Mouse (Mus musculus) forebrain, postnatal 0 days (tissue): ENCODE data around the gene Tpcn2. TPM values are rescaled to one million over a fixed set of nuclear protein-coding genes. Genes with fewer than 3 reads are reported as not detected.

ENCODE experiments used
- ATAC-seq: fragments of 200-750 bp; cut with Nextera tagmentation; 2 replicates; pipeline ENCODE4 v1.8.0; 2017; ENCODE audit warnings: mild to moderate bottlenecking, moderate library complexity
- DNase-seq: peaks from one replicate; pipeline ENCODE4 v3.0.0-alpha.2; 2015
- H3K27ac ChIP-seq: fragments of 300-500 bp; sonication (generic); 2 replicates; pipeline ENCODE4 v1.5.1; 2014; ENCODE audit warnings: low read depth, mild to moderate bottlenecking, antibody characterized with exemption, low read length, moderate library complexity, mixed read lengths
- H3K27me3 ChIP-seq: fragments of 300-500 bp; sonication (generic); 2 replicates; pipeline ENCODE4 v1.6.1; 2014; ENCODE audit warnings: mild to moderate bottlenecking, low read length, mixed read lengths; ENCODE audit not compliant: insufficient read depth
- H3K36me3 ChIP-seq: fragments of 300-500 bp; sonication (generic); 2 replicates; pipeline ENCODE4 v1.6.1; 2014; ENCODE audit warnings: mild to moderate bottlenecking, moderate library complexity; ENCODE audit not compliant: insufficient read depth
- H3K4me1 ChIP-seq: fragments of 300-500 bp; sonication (generic); 2 replicates; pipeline ENCODE4 v1.6.1; 2014; ENCODE audit warnings: antibody characterized with exemption; ENCODE audit not compliant: insufficient read depth
- H3K4me2 ChIP-seq: fragments of 300-500 bp; sonication (generic); 2 replicates; pipeline ENCODE4 v1.6.1; 2014; ENCODE audit warnings: low read depth, mild to moderate bottlenecking, moderate library complexity
- H3K4me3 ChIP-seq: fragments of 300-500 bp; sonication (generic); 2 replicates; pipeline ENCODE4 v1.5.1; 2014; ENCODE audit warnings: low read depth, low read length, mixed read lengths
- H3K9ac ChIP-seq: fragments of 300-500 bp; sonication (generic); 2 replicates; pipeline ENCODE4 v1.6.1; 2014; ENCODE audit warnings: mild to moderate bottlenecking
- H3K9me3 ChIP-seq: fragments of 300-500 bp; sonication (generic); 2 replicates; pipeline ENCODE4 v1.6.1; 2016; ENCODE audit warnings: low read length
- CTCF ChIP-seq: sonication (generic); IDR thresholded peaks from 2 replicates; pipeline ENCODE4 v1.5.1; 2016; ENCODE audit warnings: antibody characterized with exemption, control low read depth, low read depth
- WGBS: fragments of 180-500 bp; shearing (Covaris S2); extraction: QIAGEN DNeasy Blood & Tissue Kit; methylation state at CpG from one replicate; pipeline ENCODE4 v1.1.7; 2014; 5-methylcytosine and 5-hydroxymethylcytosine counted together
- polyA plus RNA-seq: library from polyadenylated mRNA; unstranded; fragments of >200 nt; fragmentation: Nextera tagmentation; extraction: Ambion mirVana; gene quantifications from 2 replicates; pipeline ENCODE4 v1.2.1, GENCODE M21; 2015
- total RNA-seq: library from RNA; depleted of rRNA; stranded (reverse); fragments of >200 nt; gene quantifications from 2 replicates; pipeline ENCODE4 v1.2.3, GENCODE M21; 2014

Gene Tpcn2
- total and polyA plus RNA-seq, 2 experiments from 2014 or later, result 1.3 to 2.5 TPM

- no peaks in the 10 kb centered on the region for H3K27me3 ChIP-seq
- no peaks in the 10 kb centered on the region for H3K4me1 ChIP-seq
- no peak for TF ChIP-seq CTCF
- H3K36me3 ChIP-seq, result no peaks in the 10 kb centered on the region
- DNase-seq (no peak), ATAC-seq (no peak)
- no peak overlapping the region for H3K4me2 ChIP-seq
- H3K27ac ChIP-seq, result no peak overlapping the region
- no peaks in the 10 kb centered on the region for H3K9me3 ChIP-seq
- H3K4me3 ChIP-seq, result no peak overlapping the region
- no peak overlapping the region for H3K9ac ChIP-seq
- 83% methylated on average over 1 of the region's 1 CpGs for WGBS
Measured at GRCm38 (mm10) chr7:145154066-145154465, 129.7 kb downstream of the Tpcn2 start.

DNA sequence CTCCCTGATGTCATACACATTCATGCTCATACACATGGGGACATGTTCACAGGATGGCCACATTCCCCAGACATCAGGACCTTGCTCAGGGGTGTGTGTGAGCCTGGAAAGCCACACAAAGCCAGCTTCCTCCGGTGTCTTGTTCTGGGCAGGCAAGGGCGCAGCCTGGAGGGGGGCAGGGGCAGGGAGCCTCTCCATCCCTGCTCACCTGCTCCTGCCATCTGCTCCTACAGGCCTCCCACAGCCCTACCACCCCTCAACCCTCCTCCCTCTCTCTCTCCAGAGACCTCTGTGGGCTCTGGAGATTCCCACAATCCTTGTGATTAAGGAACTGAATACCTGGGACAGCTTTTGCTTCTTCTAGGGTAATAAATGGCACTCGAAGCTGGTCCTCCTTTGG is 132.0 kb downstream of the Tpcn2 start:
- 87% methylated on average over 3 of the region's 3 CpGs for WGBS
- no peaks in the 10 kb centered on the region for H3K36me3 ChIP-seq
- H3K9ac ChIP-seq, result no peak overlapping the region

GRCm38 (mm10) chr7:145148902-145149301 is 134.9 kb downstream of the Tpcn2 start:
- TF ChIP-seq CTCF, result no peak
- DNase-seq, result no peak
- WGBS, result 94% methylated on average over 4 of the region's 4 CpGs
- Histone ChIP-seq H3K27me3 (no peaks in the 10 kb centered on the region), H3K27ac (no peak overlapping the region), H3K4me1 (no peaks in the 10 kb centered on the region), H3K4me2 (no peak overlapping the region), H3K9ac (no peak overlapping the region), H3K9me3 (no peaks in the 10 kb centered on the region), H3K4me3 (no peak overlapping the region), H3K36me3 (no peaks in the 10 kb centered on the region)
- ATAC-seq, result no peak

More for the DNA sequence above, 132.0 kb downstream of the Tpcn2 start:
- H3K27ac ChIP-seq, result no peak overlapping the region
- no peak for DNase-seq
- no peak for ATAC-seq
- H3K27me3 ChIP-seq, result no peaks in the 10 kb centered on the region
- H3K4me3 ChIP-seq, result no peak overlapping the region
- TF ChIP-seq CTCF, result no peak
- H3K4me1 ChIP-seq, result no peaks in the 10 kb centered on the region
- no peaks in the 10 kb centered on the region for H3K9me3 ChIP-seq
- no peak overlapping the region for H3K4me2 ChIP-seq

- TF ChIP-seq CTCF, result no peak
- Histone ChIP-seq H3K27ac (no peak overlapping the region), H3K9me3 (no peaks in the 10 kb centered on the region), H3K4me2 (no peak overlapping the region), H3K9ac (no peak overlapping the region), H3K4me3 (no peak overlapping the region), H3K27me3 (no peaks in the 10 kb centered on the region), H3K36me3 (no peaks in the 10 kb centered on the region), H3K4me1 (no peaks in the 10 kb centered on the region)
- WGBS, result 87% methylated on average over 5 of the region's 5 CpGs
- ATAC-seq (no peak), DNase-seq (no peak)
Measured at GRCm38 (mm10) chr7:145147973-145148698, 135.7 kb downstream of the Tpcn2 start.

GRCm38 (mm10) chr7:145146252-145146930 is 137.4 kb downstream of the Tpcn2 start:
- no peak for TF ChIP-seq CTCF
- ATAC-seq, result no peak

GRCm38 (mm10) chr7:145143502-145144070 is 140.2 kb downstream of the Tpcn2 start:
- WGBS, result 74% methylated on average over 3 of the region's 3 CpGs
- H3K9ac ChIP-seq, result no peak overlapping the region
- H3K4me2 ChIP-seq, result no peak overlapping the region
- H3K36me3 ChIP-seq, result no peaks in the 10 kb centered on the region
- DNase-seq (no peak), ATAC-seq (no peak)
- H3K9me3 ChIP-seq, result peaks cover 6% of the 10 kb centered on the region; the same call in 1 of the 2 replicates
- no peaks in the 10 kb centered on the region for H3K4me1 ChIP-seq
- no peak for TF ChIP-seq CTCF
- no peak overlapping the region for H3K27ac ChIP-seq
- H3K27me3 ChIP-seq, result no peaks in the 10 kb centered on the region
- no peak overlapping the region for H3K4me3 ChIP-seq

More at GRCm38 (mm10) chr7:145146252-145146930, 137.4 kb downstream of the Tpcn2 start:
- H3K4me3 ChIP-seq, result no peak overlapping the region
- H3K9me3 ChIP-seq, result no peaks in the 10 kb centered on the region
- H3K4me1 ChIP-seq, result no peaks in the 10 kb centered on the region
- H3K27me3 ChIP-seq, result no peaks in the 10 kb centered on the region
- no peak overlapping the region for H3K9ac ChIP-seq
- no peak for DNase-seq
- no peaks in the 10 kb centered on the region for H3K36me3 ChIP-seq
- H3K27ac ChIP-seq, result no peak overlapping the region
- no peak overlapping the region for H3K4me2 ChIP-seq

DNA sequence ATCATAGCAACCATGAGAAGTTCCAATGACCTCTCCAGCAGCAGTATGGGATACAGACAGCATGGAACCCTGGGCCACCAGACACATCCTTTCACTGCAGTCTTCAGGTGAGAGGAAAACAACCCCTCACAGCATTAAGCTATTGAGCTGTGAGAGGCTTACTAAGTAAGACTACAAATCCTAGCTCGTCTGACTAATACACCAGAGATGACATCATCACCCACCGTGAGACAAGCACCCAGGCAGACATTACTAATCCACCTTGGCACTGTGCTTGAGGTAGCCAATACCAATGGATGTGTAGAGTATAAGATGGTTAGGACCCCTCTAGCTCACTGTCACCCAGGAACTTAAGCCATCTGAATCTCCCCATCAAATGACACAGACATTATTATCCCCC is 143.2 kb downstream of the Tpcn2 start:
- H3K9ac ChIP-seq, result no peak overlapping the region
- H3K27me3 ChIP-seq, result no peaks in the 10 kb centered on the region
- no peak overlapping the region for H3K4me3 ChIP-seq
- WGBS, result 36% methylated on average over 2 of the region's 2 CpGs
- peaks cover 6% of the 10 kb centered on the region; the same call in 1 of the 2 replicates for H3K9me3 ChIP-seq
- H3K36me3 ChIP-seq, result no peaks in the 10 kb centered on the region
- no peak overlapping the region for H3K27ac ChIP-seq
- DNase-seq (no peak), ATAC-seq (no peak)
- H3K4me2 ChIP-seq, result no peak overlapping the region
- no peaks in the 10 kb centered on the region for H3K4me1 ChIP-seq
- TF ChIP-seq CTCF, result no peak
